In the genomic region with DNA sequence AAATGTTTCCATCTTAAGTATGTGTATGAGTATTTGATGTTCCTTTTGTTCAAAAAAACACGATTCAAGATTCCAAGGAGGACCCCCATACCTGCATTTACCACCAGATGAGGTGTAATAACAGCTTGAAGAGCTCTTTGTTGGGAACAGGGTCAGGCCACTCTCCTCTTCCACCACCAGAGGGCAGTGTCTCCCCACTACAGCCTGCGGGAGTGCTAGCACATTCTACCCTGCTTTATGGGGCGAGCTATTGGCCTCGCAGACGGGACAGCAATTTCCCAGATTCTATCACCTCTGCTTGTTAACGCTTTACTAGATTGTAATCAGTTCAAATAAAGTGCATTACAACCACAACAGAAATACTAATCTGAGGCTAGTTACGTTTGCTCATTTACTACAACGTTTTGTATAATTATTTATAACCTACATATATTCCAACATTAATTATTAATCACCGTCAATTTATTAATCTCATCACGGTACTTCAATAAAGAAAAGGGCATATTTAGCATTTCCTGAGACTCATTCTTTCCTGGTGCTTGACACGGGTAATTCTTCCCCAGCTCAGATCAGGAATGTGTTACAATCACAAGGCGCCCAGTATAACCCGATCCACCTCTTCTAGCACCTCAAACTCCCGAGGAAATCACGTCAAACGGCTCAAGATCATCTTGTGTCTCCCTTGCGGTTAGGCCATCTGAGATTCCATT, we compare ENCODE assay signal across 9 mouse cellular contexts. TPM values are rescaled to one million over a fixed set of nuclear protein-coding genes. Genes with fewer than 3 reads are reported as not detected.
A peak's percentile ranks its signal among the peaks of the same experiment; 100 is the strongest.
DNase-seq lines count a peak whose midpoint lies in the region; ATAC-seq and TF ChIP-seq lines count a peak whose summit lies in the region.
"Had no signal": no experiment of that assay in that cellular context is flagged by ENCODE, and none has a peak within 500 bp of the region (broad histone marks: within the 10 kb centered on the region; RNA-seq: fewer than 3 reads in every experiment).

No protein-coding gene starts in this region.

- H3K9ac ChIP-seq in forebrain, postnatal 0 days: no peak overlapping the region
- no peak overlapping the region for H3K9ac ChIP-seq in hindbrain, postnatal 0 days (replicated peaks; ENCODE audit: low read length)
- H3K9ac ChIP-seq in midbrain, embryonic 12.5 days (replicated peaks): no peak overlapping the region
- H3K9ac ChIP-seq: liver, embryonic 15.5 days had no signal

- H3K36me3 ChIP-seq in forebrain, postnatal 0 days (ENCODE audit: insufficient read depth): peaks cover 24% of the 10 kb centered on the region
- peaks cover 17% of the 10 kb centered on the region for H3K36me3 ChIP-seq in hindbrain, postnatal 0 days (ENCODE audit: insufficient read depth, low read length)
- H3K36me3 ChIP-seq in midbrain, embryonic 12.5 days: peaks cover 12% of the 10 kb centered on the region; the same call in 1 of the 2 replicates
- H3K36me3 ChIP-seq: liver, embryonic 15.5 days had no signal

- DNase-seq in Muller cell, postnatal 12 days (ENCODE audit: inconsistent ontology term): peak; percentile 74
- peak; percentile 69 for DNase-seq in cerebellum, adult 11-12 months
- peak; percentile 93 for DNase-seq in forebrain, postnatal 0 days
- DNase-seq in hindbrain, postnatal 0 days (ENCODE audit: low spot score): peak; percentile 92
- peak; percentile 79 to 85 for DNase-seq in left cerebral cortex, adult 2 months (ENCODE audit: extremely low spot score in 1 of 2, low spot score in 2 of 2)
- peak; percentile 85 for DNase-seq in right cerebral cortex, postnatal 4 days
- DNase-seq in yolk sac, embryonic 10.5 days (ENCODE audit: low spot score): peak; percentile 64

- no peak overlapping the region for H3K4me2 ChIP-seq in forebrain, postnatal 0 days (ENCODE audit: low read depth)
- no peak overlapping the region for H3K4me2 ChIP-seq in hindbrain, postnatal 0 days (ENCODE audit: low read depth, low read length)
- H3K4me2 ChIP-seq in midbrain, embryonic 12.5 days (replicated peaks): no peak overlapping the region
- H3K4me2 ChIP-seq: liver, embryonic 15.5 days had no signal

- ATAC-seq in forebrain, postnatal 0 days: peak; percentile 88
- peak; percentile 81 for ATAC-seq in hindbrain, postnatal 0 days
- peak; percentile 68 for ATAC-seq in midbrain, embryonic 12.5 days (ENCODE audit: low FRiP score, low read depth)

- H3K9me3 ChIP-seq in forebrain, postnatal 0 days (ENCODE audit: low read length): no peaks in the 10 kb centered on the region
- no peaks in the 10 kb centered on the region for H3K9me3 ChIP-seq in hindbrain, postnatal 0 days (ENCODE audit: low read length)
- no peaks in the 10 kb centered on the region for H3K9me3 ChIP-seq in midbrain, embryonic 12.5 days
- H3K9me3 ChIP-seq: liver, embryonic 15.5 days had no signal

- WGBS in forebrain, postnatal 0 days: 52% methylated on average over 17 of the region's 17 CpGs
- WGBS in hindbrain, postnatal 0 days: 47% methylated on average over 17 of the region's 17 CpGs
- WGBS in midbrain, embryonic 12.5 days: 54% methylated on average over 17 of the region's 17 CpGs

- H3K27me3 ChIP-seq in forebrain, postnatal 0 days (ENCODE audit: insufficient read depth, low read length): no peaks in the 10 kb centered on the region
- H3K27me3 ChIP-seq in hindbrain, postnatal 0 days (ENCODE audit: insufficient read depth, low read length): no peaks in the 10 kb centered on the region
- no peaks in the 10 kb centered on the region for H3K27me3 ChIP-seq in midbrain, embryonic 12.5 days
- H3K27me3 ChIP-seq: liver, embryonic 15.5 days had no signal

- H3K4me3 ChIP-seq in forebrain, postnatal 0 days (ENCODE audit: low read depth, low read length): no peak overlapping the region
- no peak overlapping the region for H3K4me3 ChIP-seq in hindbrain, postnatal 0 days (ENCODE audit: low read length)
- no peak overlapping the region for H3K4me3 ChIP-seq in left cerebral cortex, adult 2 months
- H3K4me3 ChIP-seq in midbrain, embryonic 12.5 days: no peak overlapping the region
- H3K4me3 ChIP-seq: liver, embryonic 15.5 days had no signal

- peak; percentile 99 for TF ChIP-seq CTCF in forebrain, postnatal 0 days (IDR thresholded peaks at IDR 0.05; ENCODE audit: low read depth)
- TF ChIP-seq CTCF in hindbrain, postnatal 0 days (IDR thresholded peaks at IDR 0.05; ENCODE audit: low read depth): peak; percentile 100
- TF ChIP-seq CTCF in left cerebral cortex, adult 2 months (IDR thresholded peaks at IDR 0.05): peak; percentile 99

- no peaks in the 10 kb centered on the region for H3K4me1 ChIP-seq in forebrain, postnatal 0 days (ENCODE audit: insufficient read depth)
- no peaks in the 10 kb centered on the region for H3K4me1 ChIP-seq in hindbrain, postnatal 0 days (ENCODE audit: insufficient read depth, low read length)
- H3K4me1 ChIP-seq in midbrain, embryonic 12.5 days: 0 out of 2 replicates have a peak, but pooled peaks cover 4% of the 10 kb centered on the region
- H3K4me1 ChIP-seq: liver, embryonic 15.5 days had no signal

- intact Hi-C loops in left cerebral cortex, adult 2 months (cut with DNase I): loop anchor here (1.0 to 5.0 kb wide), 4 partner anchors 207 to 602 kb away; no protein-coding TSS in a partner anchor

- no peak overlapping the region for H3K27ac ChIP-seq in forebrain, postnatal 0 days (ENCODE audit: low read depth, low read length)
- H3K27ac ChIP-seq in hindbrain, postnatal 0 days: no peak overlapping the region
- H3K27ac ChIP-seq in left cerebral cortex, adult 2 months: no peak overlapping the region
- no peak overlapping the region for H3K27ac ChIP-seq in midbrain, embryonic 12.5 days (replicated peaks)
- H3K27ac ChIP-seq: liver, embryonic 15.5 days had no signal

RNA-seq across cellular contexts. Expression of a gene that starts 56.1 kb away (rescaled TPM):
- 34.3 and 41.3 TPM in 2 replicates for total RNA-seq in forebrain, postnatal 0 days (2014; rRNA removed)
- 18.2 and 25.0 TPM in 2 replicates for polyA plus RNA-seq in forebrain, postnatal 0 days (2015; fragmentation: Nextera tagmentation; extraction: Ambion mirVana)
- 21.7 and 26.1 TPM in 2 replicates for total RNA-seq in hindbrain, postnatal 0 days (2014; rRNA removed)
- polyA plus RNA-seq in hindbrain, postnatal 0 days (2015; fragmentation: Nextera tagmentation; extraction: Ambion mirVana): 25.1 and 29.9 TPM in 2 replicates
- 10 to 100 TPM; 40.0 to 46.1 TPM for total RNA-seq in left cerebral cortex, adult 2 months (2021)
- polyA plus RNA-seq in midbrain, embryonic 12.5 days (2016; fragmentation: Nextera tagmentation; extraction: Ambion mirVana): 44.8 and 47.7 TPM in 2 replicates
